Mouse (Mus musculus) hindbrain, embryonic 13.5 days (tissue): ENCODE measurements around the gene Mrtfb. TPM values are rescaled to one million over a fixed set of nuclear protein-coding genes. Genes with fewer than 3 reads are reported as not detected.
A peak's percentile ranks its signal among the peaks of the same experiment; 100 is the strongest.

Experiments used
- ATAC-seq: fragments of 200-750 bp; cut with Nextera tagmentation; 2 replicates; pipeline ENCODE4 v1.8.0; 2017; ENCODE audit warnings: moderate TSS enrichment; ENCODE audit not compliant: low FRiP score
- H3K27ac ChIP-seq: fragments of 300-500 bp; sonication (generic); 2 replicates; pipeline ENCODE4 v1.5.1; 2015; ENCODE audit warnings: inconsistent platforms, mild to moderate bottlenecking, moderate library complexity
- H3K27me3 ChIP-seq: fragments of 300-500 bp; sonication (generic); 2 replicates; pipeline ENCODE4 v1.6.1; 2015; ENCODE audit warnings: mild to moderate bottlenecking, inconsistent platforms
- H3K36me3 ChIP-seq: fragments of 300-500 bp; sonication (generic); 2 replicates; pipeline ENCODE4 v1.6.1; 2015; ENCODE audit warnings: mild to moderate bottlenecking, inconsistent platforms
- H3K4me1 ChIP-seq: fragments of 300-500 bp; sonication (generic); replicated peaks from 2 replicates; pipeline ENCODE4 v1.6.1; 2015; ENCODE audit warnings: inconsistent platforms
- H3K4me2 ChIP-seq: fragments of 300-500 bp; sonication (generic); 2 replicates; pipeline ENCODE4 v1.6.1; 2015; ENCODE audit warnings: inconsistent platforms, mild to moderate bottlenecking, moderate library complexity
- H3K4me3 ChIP-seq: fragments of 300-500 bp; sonication (generic); 2 replicates; pipeline ENCODE4 v1.5.1; 2015; ENCODE audit warnings: mild to moderate bottlenecking, inconsistent platforms
- H3K9ac ChIP-seq: fragments of 300-500 bp; sonication (generic); 2 replicates; pipeline ENCODE4 v1.6.1; 2015; ENCODE audit warnings: mild to moderate bottlenecking, inconsistent platforms
- H3K9me3 ChIP-seq: fragments of 300-500 bp; sonication (generic); 2 replicates; pipeline ENCODE4 v1.6.1; 2016; ENCODE audit warnings: inconsistent platforms
- WGBS: fragments of 180-500 bp; shearing (Covaris S2); methylation state at CpG from one replicate; pipeline ENCODE4 v1.1.7; 2015; 5-methylcytosine and 5-hydroxymethylcytosine counted together
- polyA plus RNA-seq: library from polyadenylated mRNA; unstranded; fragments of >200 nt; fragmentation: Nextera tagmentation; extraction: Ambion mirVana; gene quantifications from 2 replicates; pipeline ENCODE4 v1.2.1, GENCODE M21; 2015

Gene Mrtfb
- polyA plus RNA-seq, 1 experiment from 2014 or later, result 10.7 TPM

DNA sequence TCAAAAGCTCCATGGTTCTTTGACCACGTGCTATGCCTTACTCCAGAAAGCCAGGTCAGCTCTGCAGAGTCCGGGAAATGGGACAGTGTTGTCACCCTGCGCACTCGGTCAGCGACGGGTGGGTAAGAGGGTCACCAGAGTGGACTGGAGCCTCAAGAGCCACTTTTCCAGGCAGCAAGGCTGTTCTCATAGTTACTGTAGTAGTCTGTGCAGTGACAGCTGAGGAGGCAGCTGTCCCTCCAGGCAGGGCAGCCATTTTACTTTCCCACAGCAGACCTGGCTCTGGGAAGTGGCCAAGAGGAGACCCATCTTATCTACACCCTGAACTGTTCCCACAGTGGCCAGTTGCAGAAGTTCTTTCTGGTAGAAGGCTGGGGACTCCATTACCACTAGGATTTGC is 159.2 kb downstream of the Mrtfb start:
- no peak for ATAC-seq
- Histone ChIP-seq H3K4me3 (no peak overlapping the region), H3K9me3 (no peaks in the 10 kb centered on the region), H3K4me1 (no peaks in the 10 kb centered on the region), H3K4me2 (no peak overlapping the region), H3K27ac (no peak overlapping the region), H3K36me3 (peaks cover 50% of the 10 kb centered on the region), H3K27me3 (no peaks in the 10 kb centered on the region), H3K9ac (no peak overlapping the region)
- 92% methylated on average over 6 of the region's 6 CpGs for WGBS

DNA sequence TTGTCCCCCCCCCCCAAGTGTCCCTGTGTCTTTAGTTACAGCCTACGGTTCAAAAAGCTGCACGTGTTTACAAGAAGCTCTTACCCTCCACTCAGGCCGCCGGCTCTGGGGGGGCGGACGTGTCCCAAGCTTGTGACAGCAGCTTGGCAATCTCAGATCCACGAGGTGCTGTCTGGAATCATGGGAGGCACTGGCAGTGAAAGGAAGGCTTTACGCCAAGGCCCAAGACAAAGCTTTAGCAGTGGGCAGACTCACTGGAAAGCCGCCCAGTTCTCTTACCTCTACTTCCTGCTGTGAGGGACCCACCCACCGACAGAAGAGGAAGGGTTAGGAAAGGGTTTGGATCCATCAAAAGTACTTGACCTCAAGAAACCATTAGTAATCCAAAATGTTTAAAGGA is 160.2 kb downstream of the Mrtfb start:
- H3K36me3 ChIP-seq, result peaks cover 40% of the 10 kb centered on the region
- no peak overlapping the region for H3K4me2 ChIP-seq
- no peak overlapping the region for H3K4me3 ChIP-seq
- no peaks in the 10 kb centered on the region for H3K9me3 ChIP-seq
- H3K27me3 ChIP-seq, result no peaks in the 10 kb centered on the region
- no peak for ATAC-seq
- H3K27ac ChIP-seq, result no peak overlapping the region
- WGBS, result 78% methylated on average over 10 of the region's 10 CpGs
- no peak overlapping the region for H3K9ac ChIP-seq
- H3K4me1 ChIP-seq, result no peaks in the 10 kb centered on the region

DNA sequence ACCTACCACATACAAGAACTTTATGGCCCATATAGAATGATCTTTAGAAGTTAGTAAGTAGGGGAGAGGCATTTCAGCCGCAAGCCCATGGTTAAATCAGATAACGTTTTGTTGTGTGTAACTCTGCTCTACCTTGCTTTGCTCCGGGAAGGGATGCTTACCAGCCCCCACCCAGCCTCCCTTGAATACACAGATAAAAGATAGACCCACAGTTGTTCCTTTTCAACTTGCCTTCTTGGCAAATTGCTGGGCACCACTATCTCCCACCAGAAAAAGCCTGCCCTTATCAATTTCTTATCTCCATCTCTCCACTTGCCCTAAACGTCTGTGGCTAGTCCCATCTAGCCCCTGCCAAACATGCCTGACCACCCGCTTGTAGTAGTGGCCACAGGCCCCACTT is 161.6 kb downstream of the Mrtfb start:
- no peak overlapping the region for H3K9ac ChIP-seq
- H3K27me3 ChIP-seq, result no peaks in the 10 kb centered on the region
- H3K4me1 ChIP-seq, result no peaks in the 10 kb centered on the region
- WGBS, result 86% methylated on average over 5 of the region's 5 CpGs
- no peaks in the 10 kb centered on the region for H3K9me3 ChIP-seq
- H3K36me3 ChIP-seq, result peaks cover 27% of the 10 kb centered on the region
- no peak overlapping the region for H3K4me2 ChIP-seq
- H3K4me3 ChIP-seq, result no peak overlapping the region
- ATAC-seq, result no peak
- no peak overlapping the region for H3K27ac ChIP-seq

DNA sequence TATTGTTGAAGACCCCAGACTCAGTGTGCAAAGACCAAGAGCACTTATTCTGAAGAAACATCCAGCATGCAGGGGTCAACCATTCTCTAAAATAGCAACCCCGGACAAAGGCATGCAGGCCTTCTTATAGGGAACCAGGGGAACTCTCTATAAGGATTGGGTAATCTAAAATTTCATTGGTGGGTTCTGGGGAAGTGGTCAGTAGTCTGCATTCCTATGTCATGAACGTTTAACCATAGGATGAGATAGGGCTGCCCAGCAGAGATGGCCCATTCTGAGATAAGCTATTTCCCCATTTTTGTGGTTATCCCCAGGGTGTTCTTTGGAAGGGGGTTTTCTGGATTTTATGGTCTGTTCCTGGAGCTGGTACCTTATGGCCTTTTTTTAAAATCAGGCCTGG is 163.5 kb downstream of the Mrtfb start:
- H3K27me3 ChIP-seq, result no peaks in the 10 kb centered on the region
- no peak overlapping the region for H3K4me2 ChIP-seq
- 89% methylated on average over 2 of the region's 2 CpGs for WGBS
- no peak overlapping the region for H3K9ac ChIP-seq
- peaks cover 12% of the 10 kb centered on the region; the same call in 1 of the 2 replicates for H3K36me3 ChIP-seq
- no peaks in the 10 kb centered on the region for H3K4me1 ChIP-seq
- no peak for ATAC-seq
- no peak overlapping the region for H3K4me3 ChIP-seq
- H3K9me3 ChIP-seq, result no peaks in the 10 kb centered on the region
- no peak overlapping the region for H3K27ac ChIP-seq

DNA sequence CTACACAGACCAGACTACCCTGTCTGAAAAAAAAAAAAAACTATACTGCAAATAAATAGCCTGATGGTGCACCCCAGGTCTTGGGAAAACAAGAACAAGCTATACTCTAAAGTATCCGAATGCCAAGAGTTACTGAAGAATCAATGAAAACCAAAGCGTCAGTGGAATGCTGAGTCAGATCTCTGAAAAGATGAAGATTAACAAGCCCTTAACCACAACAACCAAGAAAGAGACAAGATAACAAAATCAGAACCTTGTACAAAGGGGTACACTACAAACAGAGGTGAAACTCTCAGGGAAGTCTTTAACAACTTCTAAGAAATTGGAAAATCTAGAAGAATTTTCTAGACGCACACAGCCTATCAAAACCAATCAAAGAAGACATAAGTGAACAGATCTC is 166.2 kb downstream of the Mrtfb start:
- no peak overlapping the region for H3K4me3 ChIP-seq
- ATAC-seq, result no peak
- H3K27me3 ChIP-seq, result no peaks in the 10 kb centered on the region
- H3K36me3 ChIP-seq, result peaks cover 2% of the 10 kb centered on the region; the same call in 1 of the 2 replicates
- no peaks in the 10 kb centered on the region for H3K9me3 ChIP-seq
- no peaks in the 10 kb centered on the region for H3K4me1 ChIP-seq
- no peak overlapping the region for H3K4me2 ChIP-seq
- H3K27ac ChIP-seq, result no peak overlapping the region
- 91% methylated on average over 3 of the region's 3 CpGs for WGBS
- no peak overlapping the region for H3K9ac ChIP-seq

DNA sequence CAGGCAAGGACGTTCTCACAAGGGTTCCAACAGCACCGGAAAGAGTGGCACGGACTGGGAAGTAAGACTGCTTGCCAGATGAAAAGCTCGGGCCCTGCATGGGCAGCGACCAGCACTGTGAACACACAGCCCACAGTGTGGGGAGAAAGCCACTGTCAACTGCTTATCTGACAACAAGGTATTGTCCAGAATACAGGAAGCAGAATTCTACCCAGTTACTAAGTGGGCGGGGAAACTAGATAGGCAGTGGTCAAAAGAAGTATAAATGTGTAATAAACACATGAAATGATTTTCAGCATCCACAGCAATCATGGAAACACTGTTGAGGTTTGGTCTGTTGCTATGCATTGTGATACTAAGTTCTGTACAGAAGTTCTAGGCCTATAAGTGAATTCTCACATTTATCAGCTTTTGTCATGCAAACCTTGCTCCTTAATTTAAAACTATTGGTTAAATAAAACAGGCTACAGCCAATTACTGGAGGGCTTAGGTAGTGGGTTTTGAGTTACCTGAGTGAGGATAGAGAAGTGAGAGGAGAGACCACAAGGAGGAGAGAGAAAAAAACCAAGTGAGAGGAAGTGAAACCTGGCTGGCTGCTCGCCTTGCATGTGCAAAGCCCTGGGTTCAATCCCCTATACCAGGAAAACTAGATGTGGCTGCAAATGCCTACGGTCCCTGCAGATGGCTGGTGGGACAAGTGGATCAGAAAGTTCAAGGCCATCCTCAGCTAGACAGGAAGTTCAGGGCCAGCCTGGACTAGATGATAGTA is 167.5 kb downstream of the Mrtfb start:
- Histone ChIP-seq H3K9me3 (no peaks in the 10 kb centered on the region), H3K27me3 (no peaks in the 10 kb centered on the region), H3K4me2 (no peak overlapping the region), H3K4me3 (no peak overlapping the region), H3K27ac (no peak overlapping the region), H3K9ac (no peak overlapping the region), H3K36me3 (no peaks in the 10 kb centered on the region), H3K4me1 (no peaks in the 10 kb centered on the region)
- ATAC-seq, result no peak
- 86% methylated on average over 8 of the region's 8 CpGs for WGBS

DNA sequence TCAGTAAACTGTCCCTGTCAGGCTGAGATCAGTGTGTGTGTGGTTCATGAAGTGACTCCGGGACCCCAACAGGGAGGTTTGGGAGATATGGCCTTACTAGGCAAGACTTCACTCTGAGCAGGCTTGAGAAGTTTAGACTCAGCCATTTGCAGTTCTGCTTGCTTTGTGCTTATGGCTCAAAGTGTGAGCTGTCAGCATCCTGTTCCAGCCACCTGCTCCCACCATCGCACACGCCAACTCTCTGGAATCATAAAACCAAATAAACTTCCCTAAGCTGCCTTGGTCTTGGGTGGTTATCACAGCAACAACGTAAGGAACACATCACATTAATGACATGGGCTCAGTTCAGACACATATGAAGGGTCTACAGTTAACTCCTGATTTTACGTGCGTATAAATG is 169.5 kb downstream of the Mrtfb start:
- no peak overlapping the region for H3K27ac ChIP-seq
- no peak overlapping the region for H3K9ac ChIP-seq
- no peaks in the 10 kb centered on the region for H3K27me3 ChIP-seq
- H3K4me1 ChIP-seq, result no peaks in the 10 kb centered on the region
- H3K4me2 ChIP-seq, result no peak overlapping the region
- WGBS, result 90% methylated on average over 6 of the region's 6 CpGs
- H3K9me3 ChIP-seq, result no peaks in the 10 kb centered on the region
- ATAC-seq, result no peak
- H3K4me3 ChIP-seq, result no peak overlapping the region
- H3K36me3 ChIP-seq, result no peaks in the 10 kb centered on the region

DNA sequence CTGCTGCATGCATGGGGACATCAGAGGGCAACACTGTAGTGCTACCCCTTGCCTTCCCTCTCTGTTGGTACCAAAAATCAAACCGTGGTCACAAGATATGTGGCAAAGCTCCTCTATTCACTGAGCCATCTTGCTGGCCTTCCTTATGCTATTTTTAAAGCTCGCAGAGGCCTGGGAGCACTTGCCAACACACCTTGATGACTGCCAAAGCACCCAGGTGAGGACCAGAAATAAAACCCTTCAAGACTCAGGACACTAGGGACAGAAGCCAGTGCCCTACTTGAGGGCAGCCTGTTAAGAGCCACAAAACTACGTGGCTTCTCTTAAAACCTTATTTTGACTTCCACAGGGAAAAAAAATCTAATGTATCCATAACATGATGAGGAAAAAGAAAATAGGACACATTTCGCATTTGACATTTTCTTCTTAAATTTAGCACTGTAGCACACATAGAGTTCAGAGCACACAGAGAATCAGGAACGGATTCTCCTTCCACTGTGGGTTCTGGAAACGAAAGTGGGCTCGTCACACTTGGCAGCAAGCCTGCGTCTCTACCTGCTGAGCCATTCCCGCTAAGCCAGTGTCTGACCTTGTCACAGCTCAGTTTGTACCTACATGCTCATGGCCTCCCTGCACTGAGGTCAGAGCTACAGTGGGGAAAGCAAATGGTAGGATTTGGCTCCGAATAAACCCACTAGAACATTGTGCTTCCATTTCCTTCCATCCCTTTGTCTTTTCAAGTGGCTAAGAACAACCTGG is 170.7 kb downstream of the Mrtfb start:
- Histone ChIP-seq H3K4me1 (no peaks in the 10 kb centered on the region), H3K27me3 (no peaks in the 10 kb centered on the region), H3K9ac (no peak overlapping the region), H3K36me3 (no peaks in the 10 kb centered on the region), H3K4me3 (no peak overlapping the region), H3K4me2 (no peak overlapping the region), H3K9me3 (no peaks in the 10 kb centered on the region), H3K27ac (no peak overlapping the region)
- ATAC-seq, result no peak
- 89% methylated on average over 10 of the region's 10 CpGs for WGBS

DNA sequence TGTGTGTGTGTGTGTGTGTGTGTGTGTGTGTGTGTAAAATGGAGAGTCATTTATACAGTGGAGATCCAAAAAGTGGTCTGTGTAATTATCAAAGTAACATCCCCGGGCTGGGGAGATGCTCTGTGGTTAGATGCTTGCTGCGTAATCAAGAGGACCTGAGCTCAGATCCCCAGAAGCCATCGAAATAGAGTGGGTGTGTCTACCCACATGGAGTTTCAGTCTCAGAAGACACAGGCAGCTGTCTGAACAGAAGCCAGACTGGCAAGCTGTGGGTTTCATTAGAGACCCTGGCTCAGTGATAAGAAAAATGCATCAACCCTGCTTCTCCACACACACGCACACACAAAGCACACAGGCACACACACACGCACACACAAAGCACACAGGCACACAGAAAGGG is 171.8 kb downstream of the Mrtfb start:
- Histone ChIP-seq H3K4me3 (no peak overlapping the region), H3K4me2 (no peak overlapping the region), H3K27ac (0 out of 2 replicates have a peak overlapping the region, but pooled peaks have one; percentile 30), H3K9me3 (no peaks in the 10 kb centered on the region), H3K36me3 (no peaks in the 10 kb centered on the region), H3K9ac (no peak overlapping the region), H3K27me3 (no peaks in the 10 kb centered on the region), H3K4me1 (no peaks in the 10 kb centered on the region)
- 0 out of 2 replicates have a peak, but pooled peaks have one; percentile 17 for ATAC-seq
- 78% methylated on average over 5 of the region's 5 CpGs for WGBS

DNA sequence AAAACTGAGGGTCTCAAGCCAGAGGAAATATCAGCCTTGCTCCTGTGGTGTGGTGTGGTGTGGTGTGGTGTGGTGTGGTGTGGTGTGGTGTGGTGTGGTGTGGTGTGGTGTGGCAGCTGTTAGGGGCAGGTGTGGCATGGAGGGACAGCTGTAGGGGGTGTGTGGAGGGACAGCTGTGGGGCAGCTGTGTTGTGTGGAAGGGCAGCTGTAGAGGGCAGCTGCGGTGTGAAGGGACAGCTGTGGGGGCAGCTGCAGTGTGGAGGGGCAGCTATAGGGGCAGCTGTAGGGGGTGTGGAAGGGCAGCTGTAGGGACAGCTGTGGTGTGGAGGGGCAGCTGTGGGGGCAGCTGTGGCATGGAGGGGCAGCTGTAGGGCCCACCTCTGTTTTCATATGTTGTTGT is 172.5 kb downstream of the Mrtfb start:
- no peak overlapping the region for H3K9ac ChIP-seq
- H3K36me3 ChIP-seq, result no peaks in the 10 kb centered on the region
- no peak for ATAC-seq
- H3K9me3 ChIP-seq, result no peaks in the 10 kb centered on the region
- no peak overlapping the region for H3K4me2 ChIP-seq
- peak overlapping the region; percentile 14; the same call in 1 of the 2 replicates for H3K27ac ChIP-seq
- H3K4me3 ChIP-seq, result no peak overlapping the region
- no peaks in the 10 kb centered on the region for H3K4me1 ChIP-seq
- 90% methylated on average over 1 of the region's 1 CpGs for WGBS
- no peaks in the 10 kb centered on the region for H3K27me3 ChIP-seq

DNA sequence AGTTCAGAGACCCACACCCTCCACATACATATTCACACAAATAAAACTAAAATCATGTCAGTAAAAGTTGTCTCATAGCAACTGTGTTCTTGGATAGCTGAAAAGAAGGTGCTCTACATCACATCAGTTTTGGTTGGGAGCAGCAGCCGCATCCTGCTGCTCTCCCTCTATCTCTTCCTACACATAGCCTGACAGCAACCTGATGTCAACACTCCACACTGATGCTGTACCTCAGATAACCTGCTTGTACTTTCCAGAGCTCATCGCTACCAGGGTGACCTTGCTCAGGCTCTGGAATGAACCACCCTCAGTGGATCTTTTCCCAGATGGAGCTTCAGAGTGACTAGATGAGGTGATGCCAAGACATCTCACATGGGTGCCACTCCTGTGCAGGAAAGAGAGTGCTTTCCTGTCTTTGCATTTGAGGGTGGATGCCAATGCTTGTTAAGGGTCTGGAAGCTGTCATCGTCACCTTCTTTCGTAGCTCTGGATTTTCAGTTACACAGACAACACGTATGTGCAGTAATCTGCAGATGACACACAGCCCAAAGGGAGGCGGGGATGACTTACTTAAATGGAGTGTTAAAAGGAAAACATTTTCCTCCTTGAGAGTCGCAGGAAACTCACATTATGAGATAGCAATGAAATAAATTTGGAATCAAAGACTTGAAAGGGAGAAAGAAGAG is 173.8 kb downstream of the Mrtfb start:
- no peak overlapping the region for H3K9ac ChIP-seq
- no peak for ATAC-seq
- WGBS, result 90% methylated on average over 7 of the region's 7 CpGs

DNA sequence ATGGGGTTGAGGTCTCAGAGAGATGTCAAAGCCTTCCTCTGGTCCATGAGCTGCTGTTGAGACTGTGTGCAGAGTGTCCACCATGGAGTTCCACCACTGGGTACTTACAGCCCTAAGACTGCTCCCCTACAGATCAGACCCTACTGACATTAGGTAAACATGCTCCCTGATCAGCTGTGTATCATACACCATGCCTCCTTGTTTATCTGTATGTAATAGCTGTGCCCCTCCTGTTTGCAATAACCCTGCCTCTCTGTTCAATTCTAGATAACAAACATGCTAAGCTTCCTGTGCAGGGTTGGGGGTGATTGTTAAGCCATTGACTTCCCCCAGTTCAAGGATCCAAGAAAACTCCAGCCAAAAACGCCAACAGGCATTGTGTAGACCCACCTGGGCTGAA is 174.7 kb downstream of the Mrtfb start:
- H3K4me3 ChIP-seq, result no peak overlapping the region
- no peaks in the 10 kb centered on the region for H3K9me3 ChIP-seq
- H3K4me1 ChIP-seq, result no peaks in the 10 kb centered on the region
- H3K36me3 ChIP-seq, result no peaks in the 10 kb centered on the region
- H3K4me2 ChIP-seq, result no peak overlapping the region
- WGBS, result 77% methylated on average over 1 of the region's 1 CpGs
- H3K9ac ChIP-seq, result no peak overlapping the region
- no peaks in the 10 kb centered on the region for H3K27me3 ChIP-seq
- no peak overlapping the region for H3K27ac ChIP-seq
- ATAC-seq, result no peak

More for the DNA sequence above, 173.8 kb downstream of the Mrtfb start:
- no peaks in the 10 kb centered on the region for H3K9me3 ChIP-seq
- no peaks in the 10 kb centered on the region for H3K4me1 ChIP-seq
- no peaks in the 10 kb centered on the region for H3K36me3 ChIP-seq
- H3K4me2 ChIP-seq, result no peak overlapping the region
- H3K4me3 ChIP-seq, result no peak overlapping the region
- no peaks in the 10 kb centered on the region for H3K27me3 ChIP-seq
- no peak overlapping the region for H3K27ac ChIP-seq
